Mouse (Mus musculus): Measurements from ENCODE around the gene Ppard. TPM values are rescaled to one million over a fixed set of nuclear protein-coding genes. Genes with fewer than 3 reads are reported as not detected.
"Not testable (repeated sequence)": the region's sequence is repeated elsewhere in the genome, so short reads cannot be mapped to it uniquely, and the experiment has no call there.

Gene Ppard
- total and polyA plus RNA-seq, 2 experiments from 2014 or later = 1.5 to 7.7 TPM

- TF ChIP-seq CTCF (IDR thresholded peaks at IDR 0.05) = no peak
- Histone ChIP-seq H3K9me3 (ENCODE audit: low read length) (no peaks in the 10 kb centered on the region), H3K27ac (ENCODE audit: low read depth, low read length) (no peak overlapping the region), H3K4me1 (ENCODE audit: insufficient read depth, low read length) (peaks cover 8% of the 10 kb centered on the region; the same call in 1 of the 2 replicates), H3K4me3 (ENCODE audit: low read depth, low read length) (no peak overlapping the region), H3K27me3 (ENCODE audit: insufficient read depth, low read length) (no peaks in the 10 kb centered on the region), H3K4me2 (ENCODE audit: low read depth, low read length, poor library complexity, severe bottlenecking) (peak overlapping the region; percentile 93), H3K36me3 (ENCODE audit: insufficient read depth, low read length) (peaks cover 18% of the 10 kb centered on the region; the same call in 1 of the 2 replicates), H3K9ac (replicated peaks; ENCODE audit: low read length, poor library complexity, severe bottlenecking) (no peak overlapping the region)
- ATAC-seq (ENCODE audit: low FRiP score) = no peak
- 51% methylated on average over 2 of the region's 2 CpGs for WGBS
- DNase-seq (ENCODE audit: low spot score) = no peak
Measured at GRCm38 (mm10) chr17:28330232-28330546, 97.7 kb downstream of the Ppard start.

DNA sequence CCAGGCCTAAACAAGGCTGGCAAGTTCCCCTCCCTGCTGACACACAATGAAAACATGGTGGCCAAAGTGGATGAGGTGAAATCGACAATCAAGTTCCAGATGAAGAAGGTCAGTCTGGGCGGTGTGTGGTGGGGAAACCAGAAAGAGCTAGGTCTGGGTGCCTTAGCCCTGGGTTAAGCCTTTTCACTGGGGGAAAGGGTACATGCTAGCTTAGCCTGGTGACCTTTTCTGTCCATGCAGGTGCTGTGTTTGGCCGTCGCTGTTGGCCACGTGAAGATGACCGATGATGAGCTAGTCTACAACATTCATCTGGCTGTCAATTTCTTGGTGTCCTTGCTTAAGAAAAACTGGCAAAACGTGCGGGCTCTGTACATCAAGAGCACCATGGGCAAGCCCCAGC, 98.1 kb downstream of the Ppard start:
- not testable (repeated sequence) for H3K4me2 ChIP-seq (ENCODE audit: low read depth, low read length, poor library complexity, severe bottlenecking); H3K9ac ChIP-seq (replicated peaks; ENCODE audit: low read length, poor library complexity, severe bottlenecking); H3K9me3 ChIP-seq (ENCODE audit: low read length); H3K27ac ChIP-seq (ENCODE audit: low read depth, low read length); H3K4me1 ChIP-seq (ENCODE audit: insufficient read depth, low read length); H3K4me3 ChIP-seq (ENCODE audit: low read depth, low read length); H3K27me3 ChIP-seq (ENCODE audit: insufficient read depth, low read length); ATAC-seq (ENCODE audit: low FRiP score); DNase-seq (ENCODE audit: low spot score)
- WGBS = 64% methylated on average over 6 of the region's 8 CpGs
- peaks cover 18% of the 10 kb centered on the region; the same call in 1 of the 2 replicates for H3K36me3 ChIP-seq (ENCODE audit: insufficient read depth, low read length)

- Histone ChIP-seq H3K9ac (replicated peaks; ENCODE audit: low read length, poor library complexity, severe bottlenecking) (no peak overlapping the region), H3K36me3 (ENCODE audit: insufficient read depth, low read length) (peaks cover 15% of the 10 kb centered on the region; the same call in 1 of the 2 replicates), H3K4me3 (ENCODE audit: low read depth, low read length) (no peak overlapping the region), H3K27me3 (ENCODE audit: insufficient read depth, low read length) (no peaks in the 10 kb centered on the region), H3K27ac (ENCODE audit: low read depth, low read length) (no peak overlapping the region), H3K4me2 (ENCODE audit: low read depth, low read length, poor library complexity, severe bottlenecking) (no peak overlapping the region), H3K9me3 (ENCODE audit: low read length) (no peaks in the 10 kb centered on the region), H3K4me1 (ENCODE audit: insufficient read depth, low read length) (peaks cover 8% of the 10 kb centered on the region; the same call in 1 of the 2 replicates)
- 50% methylated on average over 5 of the region's 7 CpGs for WGBS
- no peak for DNase-seq (ENCODE audit: low spot score)
- ATAC-seq (ENCODE audit: low FRiP score) = no peak
- TF ChIP-seq CTCF (IDR thresholded peaks at IDR 0.05) = no peak
Measured at GRCm38 (mm10) chr17:28331241-28332112, 99.0 kb downstream of the Ppard start.

DNA sequence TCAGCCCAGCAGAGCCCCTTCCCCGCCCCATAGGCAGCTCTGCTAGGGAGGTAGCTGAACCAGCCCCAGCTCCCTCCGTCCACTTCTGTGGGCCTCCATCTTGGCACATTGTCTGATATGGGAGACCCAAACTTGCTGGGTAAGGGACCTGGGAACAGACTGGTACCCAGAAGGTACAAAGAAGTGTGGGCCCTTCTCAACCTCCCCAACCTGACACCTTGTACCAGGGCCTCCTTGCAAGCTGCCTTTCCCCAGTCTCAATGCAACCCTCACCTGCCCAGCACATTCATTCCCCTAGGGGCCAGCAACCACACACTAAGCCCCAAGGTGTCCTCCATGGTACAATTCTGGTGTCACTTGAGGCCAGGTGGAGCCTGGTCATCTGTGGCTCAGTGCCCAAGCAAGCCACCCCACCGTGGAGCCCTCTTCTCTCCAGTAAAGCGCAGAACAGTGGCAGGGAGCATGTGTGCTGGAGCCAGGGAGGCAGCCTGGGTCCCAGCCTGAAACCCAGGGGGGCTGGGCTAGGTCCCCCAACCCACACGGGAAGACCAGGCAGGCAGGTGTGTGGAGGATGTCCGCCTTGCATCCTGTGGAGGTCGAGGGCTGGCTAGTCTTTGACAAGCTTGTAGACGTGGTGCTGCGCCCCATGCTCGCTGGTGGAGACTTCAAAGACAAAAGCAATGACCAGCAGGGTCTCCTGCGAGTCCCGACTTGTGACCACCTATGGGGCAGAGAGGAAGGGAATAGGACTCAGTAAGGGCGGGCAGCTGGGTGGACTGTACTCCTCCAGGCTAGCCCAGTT, 99.8 kb downstream of the Ppard start:
- H3K36me3 ChIP-seq (ENCODE audit: insufficient read depth, low read length) = peaks cover 15% of the 10 kb centered on the region; the same call in 1 of the 2 replicates
- H3K4me3 ChIP-seq (ENCODE audit: low read depth, low read length) = no peak overlapping the region
- H3K9ac ChIP-seq (replicated peaks; ENCODE audit: low read length, poor library complexity, severe bottlenecking) = no peak overlapping the region
- no peaks in the 10 kb centered on the region for H3K27me3 ChIP-seq (ENCODE audit: insufficient read depth, low read length)
- WGBS = 55% methylated on average over 13 of the region's 13 CpGs
- TF ChIP-seq CTCF (IDR thresholded peaks at IDR 0.05) = no peak
- H3K27ac ChIP-seq (ENCODE audit: low read depth, low read length) = no peak overlapping the region
- no peaks in the 10 kb centered on the region for H3K9me3 ChIP-seq (ENCODE audit: low read length)
- ATAC-seq (ENCODE audit: low FRiP score) (no peak), DNase-seq (ENCODE audit: low spot score) (no peak)
- H3K4me1 ChIP-seq (ENCODE audit: insufficient read depth, low read length) = peaks cover 8% of the 10 kb centered on the region; the same call in 1 of the 2 replicates
- H3K4me2 ChIP-seq (ENCODE audit: low read depth, low read length, poor library complexity, severe bottlenecking) = no peak overlapping the region

GRCm38 (mm10) chr17:28332915-28333546, 100.5 kb downstream of the Ppard start:
- no peak for DNase-seq (ENCODE audit: low spot score)
- Histone ChIP-seq H3K4me3 (ENCODE audit: low read depth, low read length) (no peak overlapping the region), H3K4me1 (ENCODE audit: insufficient read depth, low read length) (peaks cover 8% of the 10 kb centered on the region; the same call in 1 of the 2 replicates), H3K9me3 (ENCODE audit: low read length) (no peaks in the 10 kb centered on the region), H3K27me3 (ENCODE audit: insufficient read depth, low read length) (no peaks in the 10 kb centered on the region), H3K9ac (replicated peaks; ENCODE audit: low read length, poor library complexity, severe bottlenecking) (0 out of 2 replicates have a peak overlapping the region, but pooled peaks have one; percentile 33), H3K27ac (ENCODE audit: low read depth, low read length) (no peak overlapping the region), H3K36me3 (ENCODE audit: insufficient read depth, low read length) (peaks cover 15% of the 10 kb centered on the region; the same call in 1 of the 2 replicates), H3K4me2 (ENCODE audit: low read depth, low read length, poor library complexity, severe bottlenecking) (peak overlapping the region; percentile 28)
- no peak for ATAC-seq (ENCODE audit: low FRiP score)
- WGBS = 74% methylated on average over 31 of the region's 31 CpGs
- TF ChIP-seq CTCF (IDR thresholded peaks at IDR 0.05) = no peak

Data from midbrain, postnatal 0 days (tissue).